Mouse (Mus musculus) limb, embryonic 14.5 days (tissue): ENCODE measurements around the gene Pmm2. TPM values are rescaled to one million over a fixed set of nuclear protein-coding genes. Genes with fewer than 3 reads are reported as not detected.

Source experiments
- ATAC-seq: fragments of 200-750 bp; cut with Nextera tagmentation; 2 replicates; pipeline ENCODE4 v1.8.0; 2017; ENCODE audit warnings: low read depth, moderate number of reproducible peaks, moderate TSS enrichment; ENCODE audit not compliant: low FRiP score
- DNase-seq: peaks from one replicate; pipeline ENCODE4 v3.0.0-alpha.2; 2015; ENCODE audit warnings: low spot score
- H3K27ac ChIP-seq: fragments of 300-500 bp; sonication (generic); replicated peaks from 2 replicates; pipeline ENCODE4 v1.5.1; 2014; ENCODE audit warnings: low read depth, mild to moderate bottlenecking, low read length, moderate library complexity, mixed read lengths
- H3K27me3 ChIP-seq: fragments of 300-500 bp; sonication (generic); 2 replicates; pipeline ENCODE4 v1.6.1; 2014; ENCODE audit warnings: low read length, mixed read lengths; ENCODE audit not compliant: control insufficient read depth, insufficient read depth
- H3K36me3 ChIP-seq: fragments of 300-500 bp; sonication (generic); 2 replicates; pipeline ENCODE4 v1.6.1; 2014; ENCODE audit warnings: mild to moderate bottlenecking, low read length, moderate library complexity, mixed read lengths; ENCODE audit not compliant: control insufficient read depth, insufficient read depth
- H3K4me1 ChIP-seq: fragments of 300-500 bp; sonication (generic); 2 replicates; pipeline ENCODE4 v1.6.1; 2014; ENCODE audit warnings: antibody characterized with exemption, low read length, mixed read lengths; ENCODE audit not compliant: control insufficient read depth, insufficient read depth
- H3K4me2 ChIP-seq: fragments of 300-500 bp; sonication (generic); replicated peaks from 2 replicates; pipeline ENCODE4 v1.6.1; 2014; ENCODE audit warnings: low read depth, mild to moderate bottlenecking, low read length, moderate library complexity; ENCODE audit not compliant: severe bottlenecking
- H3K4me3 ChIP-seq: fragments of 300-500 bp; sonication (generic); replicated peaks from 2 replicates; pipeline ENCODE4 v1.5.1; 2014; ENCODE audit warnings: low read length
- H3K9ac ChIP-seq: fragments of 300-500 bp; sonication (generic); 2 replicates; pipeline ENCODE4 v1.6.1; 2014; ENCODE audit warnings: mild to moderate bottlenecking, low read depth, low read length, moderate library complexity; ENCODE audit not compliant: severe bottlenecking
- H3K9me3 ChIP-seq: fragments of 300-500 bp; sonication (generic); 2 replicates; pipeline ENCODE4 v1.6.1; 2016; ENCODE audit warnings: low read length; ENCODE audit not compliant: control insufficient read depth
- POLR2A ChIP-seq: fragments of 200-500 bp; IDR thresholded peaks from 2 replicates; pipeline ENCODE4 v1.8.0; 2012; ENCODE audit warnings: inconsistent platforms, mild to moderate bottlenecking, moderate library complexity, borderline replicate concordance; ENCODE audit not compliant: insufficient read depth, insufficient read length; ENCODE audit errors: extremely low read depth
- WGBS: fragments of 180-500 bp; shearing (Covaris S2); extraction: QIAGEN DNeasy Blood & Tissue Kit; methylation state at CpG from one replicate; pipeline ENCODE4 v1.1.7; 2014; 5-methylcytosine and 5-hydroxymethylcytosine counted together
- polyA plus RNA-seq, 2 experiments: library from polyadenylated mRNA; depleted of rRNA in 1 of 2; stranded (reverse) in 1 of 2; unstranded in 1 of 2; fragments of >200 nt; fragmentation: Nextera tagmentation in 1 of 2; extraction: Ambion mirVana in 1 of 2; gene quantifications; 2 replicates each; pipeline versions ENCODE4 v1.2.1 to v1.2.3; 2012 to 2014

Gene Pmm2
- polyA plus RNA-seq, 2 experiments, result 46.1 to 61.0 TPM

GRCm38 (mm10) chr16:8678035-8678434, 40.6 kb downstream of the Pmm2 start:
- no peaks in the 10 kb centered on the region for H3K4me1 ChIP-seq
- TF ChIP-seq POLR2A, result no peak
- ATAC-seq (no peak), DNase-seq (no peak)
- WGBS, result 64% methylated on average over 5 of the region's 5 CpGs
- peaks cover 5% of the 10 kb centered on the region; the same call in 1 of the 2 replicates for H3K36me3 ChIP-seq
- no peak overlapping the region for H3K9ac ChIP-seq
- no peak overlapping the region for H3K4me2 ChIP-seq
- no peaks in the 10 kb centered on the region for H3K27me3 ChIP-seq
- H3K9me3 ChIP-seq, result no peaks in the 10 kb centered on the region
- no peak overlapping the region for H3K4me3 ChIP-seq
- H3K27ac ChIP-seq, result no peak overlapping the region

GRCm38 (mm10) chr16:8678676-8679075, 41.2 kb downstream of the Pmm2 start:
- no peak overlapping the region for H3K4me2 ChIP-seq
- no peak overlapping the region for H3K27ac ChIP-seq
- DNase-seq (no peak), ATAC-seq (no peak)
- no peaks in the 10 kb centered on the region for H3K9me3 ChIP-seq
- H3K36me3 ChIP-seq, result peaks cover 5% of the 10 kb centered on the region; the same call in 1 of the 2 replicates
- H3K9ac ChIP-seq, result no peak overlapping the region
- no peaks in the 10 kb centered on the region for H3K4me1 ChIP-seq
- 86% methylated on average over 4 of the region's 4 CpGs for WGBS
- TF ChIP-seq POLR2A, result no peak
- H3K4me3 ChIP-seq, result no peak overlapping the region
- no peaks in the 10 kb centered on the region for H3K27me3 ChIP-seq

GRCm38 (mm10) chr16:8679780-8680179, 42.3 kb downstream of the Pmm2 start:
- Histone ChIP-seq H3K4me2 (no peak overlapping the region), H3K4me3 (no peak overlapping the region), H3K9me3 (no peaks in the 10 kb centered on the region), H3K4me1 (no peaks in the 10 kb centered on the region), H3K27me3 (no peaks in the 10 kb centered on the region), H3K36me3 (peaks cover 5% of the 10 kb centered on the region; the same call in 1 of the 2 replicates), H3K9ac (no peak overlapping the region), H3K27ac (no peak overlapping the region)
- DNase-seq (no peak), ATAC-seq (no peak)
- TF ChIP-seq POLR2A, result no peak
- 77% methylated on average over 3 of the region's 3 CpGs for WGBS

- no peak for TF ChIP-seq POLR2A
- 87% methylated on average over 5 of the region's 5 CpGs for WGBS
- Histone ChIP-seq H3K4me2 (no peak within 1 kb of the TSS), H3K27ac (no peak within 1 kb of the TSS), H3K9ac (no peak within 1 kb of the TSS), H3K9me3 (no peaks in the 10 kb centered on the region), H3K36me3 (peaks cover 5% of the 10 kb centered on the region; the same call in 1 of the 2 replicates), H3K4me3 (no peak within 1 kb of the TSS), H3K4me1 (no peaks in the 10 kb centered on the region), H3K27me3 (no peaks in the 10 kb centered on the region)
- DNase-seq, result no peak
- ATAC-seq, result no peak
Measured at GRCm38 (mm10) chr16:8680470-8680869, 43.0 kb downstream of the Pmm2 start, which contains the start of gene Gm5767. Gm5767 (plus strand) TSS chr16:8680770.

- H3K4me2 ChIP-seq, result no peak overlapping the region
- H3K27me3 ChIP-seq, result no peaks in the 10 kb centered on the region
- H3K4me1 ChIP-seq, result no peaks in the 10 kb centered on the region
- ATAC-seq, result 0 out of 2 replicates have a peak, but pooled peaks have one; percentile 28
- no peak overlapping the region for H3K4me3 ChIP-seq
- no peak overlapping the region for H3K9ac ChIP-seq
- TF ChIP-seq POLR2A, result no peak
- WGBS, result 16% methylated on average over 4 of the region's 4 CpGs
- DNase-seq, result no peak
- H3K36me3 ChIP-seq, result peaks cover 40% of the 10 kb centered on the region
- no peak overlapping the region for H3K27ac ChIP-seq
- no peaks in the 10 kb centered on the region for H3K9me3 ChIP-seq
Measured at GRCm38 (mm10) chr16:8685087-8685486, 47.6 kb downstream of the Pmm2 start.

GRCm38 (mm10) chr16:8686121-8686870, 48.8 kb downstream of the Pmm2 start:
- H3K27ac ChIP-seq, result no peak overlapping the region
- no peaks in the 10 kb centered on the region for H3K27me3 ChIP-seq
- peak; percentile 51 for DNase-seq
- H3K4me1 ChIP-seq, result no peaks in the 10 kb centered on the region
- TF ChIP-seq POLR2A, result no peak
- WGBS, result 58% methylated on average over 7 of the region's 7 CpGs
- no peak overlapping the region for H3K4me3 ChIP-seq
- peaks cover 52% of the 10 kb centered on the region for H3K36me3 ChIP-seq
- H3K4me2 ChIP-seq, result no peak overlapping the region
- no peak overlapping the region for H3K9ac ChIP-seq
- ATAC-seq, result no peak; the same call in 1 of the 2 replicates
- H3K9me3 ChIP-seq, result no peaks in the 10 kb centered on the region
